Mouse (Mus musculus) thymus, postnatal 0 days (tissue): ENCODE results near the gene Gm3194. TPM values are rescaled to one million over a fixed set of nuclear protein-coding genes. Genes with fewer than 3 reads are reported as not detected.
"Not testable (repeated sequence)": the region's sequence is repeated elsewhere in the genome, so short reads cannot be mapped to it uniquely, and the experiment has no call there.

Experiments used
- DNase-seq: peaks from one replicate; pipeline ENCODE4 v3.0.0-alpha.2; 2015; ENCODE audit warnings: low spot score
- polyA plus RNA-seq: library from polyadenylated mRNA; unstranded; fragments of >200 nt; fragmentation: Nextera tagmentation; extraction: Ambion mirVana; gene quantifications from 2 replicates; pipeline ENCODE4 v1.2.1, GENCODE M21; 2015

Gene Gm3194
- polyA plus RNA-seq = 0.36 and 0.43 TPM in 2 replicates

- not testable (repeated sequence) for DNase-seq
Observed at GRCm38 (mm10) chr14:5455367-5455766, at the start of gene Gm3194. Gene Gm3194 (minus strand): TSS chr14:5455467.

GRCm38 (mm10) chr14:5501374-5501773 is 46.1 kb upstream of the Gm3194 start, which contains the start of gene Gm3488:
Gene Gm3488 (plus strand): TSS chr14:5501674.
- not testable (repeated sequence) for DNase-seq

- not testable (repeated sequence) for DNase-seq
Observed at GRCm38 (mm10) chr14:5483907-5484306, 28.6 kb upstream of the Gm3194 start, which contains the start of gene Gm3187. Gene Gm3187 (plus strand): TSS chr14:5484207.

GRCm38 (mm10) chr14:5477730-5478129 is 22.5 kb upstream of the Gm3194 start, which contains the start of gene Gm8246:
Gene Gm8246 (minus strand): TSS chr14:5477830.
- not testable (repeated sequence) for DNase-seq

DNA sequence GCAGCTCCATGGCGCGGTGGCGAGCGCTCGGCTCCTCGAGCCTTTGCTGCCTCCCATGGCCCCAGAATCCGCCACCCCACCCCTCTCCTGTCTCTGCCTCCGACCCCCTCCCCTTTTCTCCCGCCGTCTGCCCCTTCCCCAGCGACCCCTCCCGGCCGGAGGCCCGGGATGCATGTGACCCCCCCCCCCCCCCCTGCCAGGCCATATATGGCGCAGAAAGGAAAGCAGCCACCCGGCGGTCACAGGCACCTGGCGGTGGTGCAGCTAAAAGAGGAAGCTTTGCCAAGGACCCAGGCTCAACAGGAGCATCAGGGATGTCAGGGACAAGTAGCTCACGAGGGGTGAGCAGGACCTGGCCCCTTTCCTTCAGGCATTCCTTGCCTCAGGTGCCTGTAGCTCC is 5.2 kb upstream of the Gm3194 start:
- DNase-seq = not testable (repeated sequence)

GRCm38 (mm10) chr14:5388949-5389348 is 66.3 kb downstream of the Gm3194 start, which contains the start of gene Gm3500:
Gene Gm3500 (minus strand): TSS chr14:5389049.
- not testable (repeated sequence) for DNase-seq

Other genes with a start within 250 kb of the Gm3194 start
- 0.12 TPM in 1 of 2 replicates, not detected in the other for gene Gm3526, start 194.9 kb downstream of the Gm3194 start, polyA plus RNA-seq
- not detected in 2 replicates for gene Gm3542, start 120.5 kb downstream of the Gm3194 start, polyA plus RNA-seq
- 0.12 TPM in 1 of 2 replicates, not detected in the other for gene Gm3500, start 66.4 kb downstream of the Gm3194 start, polyA plus RNA-seq
- gene Gm8246, start 22.4 kb upstream of the Gm3194 start, polyA plus RNA-seq = not detected in 2 replicates
- gene Gm3187, start 28.7 kb upstream of the Gm3194 start, polyA plus RNA-seq = not detected in 2 replicates
- 0.09 TPM in 1 of 2 replicates, not detected in the other for gene Gm3488, start 46.2 kb upstream of the Gm3194 start, polyA plus RNA-seq
- gene Gm3532, start 83.0 kb upstream of the Gm3194 start, polyA plus RNA-seq = 0.18 TPM in 1 of 2 replicates, not detected in the other
- gene Gm8265, start 177.6 kb upstream of the Gm3194 start, polyA plus RNA-seq = not detected in 2 replicates
- not detected in 2 replicates for gene Gm9603, start 232.0 kb upstream of the Gm3194 start, polyA plus RNA-seq